Mouse (Mus musculus) E14TG2a.4 (cell line): ENCODE measurements around the gene Fthl17a.

Experiments
- H3K27me3 ChIP-seq: 2 replicates; pipeline ENCODE4 v1.6.1; 2014; ENCODE audit warnings: low read length, control low read depth; ENCODE audit not compliant: insufficient read depth
- H3K36me3 ChIP-seq: 2 replicates; pipeline ENCODE4 v1.6.1; 2014; ENCODE audit warnings: low read length, control low read depth; ENCODE audit not compliant: insufficient read depth
- H3K4me1 ChIP-seq: replicated peaks from 2 replicates; pipeline ENCODE4 v1.6.1; 2014; ENCODE audit warnings: low read depth, low read length, control low read depth
- H3K4me3 ChIP-seq: replicated peaks from 2 replicates; pipeline ENCODE4 v1.5.1; 2014; ENCODE audit warnings: mild to moderate bottlenecking, low read length
- H3K9me3 ChIP-seq: 2 replicates; pipeline ENCODE4 v1.6.1; 2014; ENCODE audit warnings: low read length, control low read depth
- CTCF ChIP-seq: conservative IDR thresholded peaks from 2 replicates; pipeline ENCODE4 v1.5.1; 2014; ENCODE audit warnings: low read length
- NANOG ChIP-seq: IDR thresholded peaks from 2 replicates; pipeline ENCODE4 v1.6.1; 2014; ENCODE audit warnings: borderline replicate concordance, low read length, mixed read lengths
- POU5F1 ChIP-seq: IDR thresholded peaks from 2 replicates; pipeline ENCODE4 v1.6.1; 2014; ENCODE audit warnings: low read length, borderline replicate concordance

Fthl17a gene

GRCm38 (mm10) chrX:85318576-85318975 lies 69.1 kb downstream of the Fthl17a start:
- no peaks in the 10 kb centered on the region for H3K9me3 ChIP-seq
- H3K27me3 ChIP-seq = no peaks in the 10 kb centered on the region
- H3K4me3 ChIP-seq = no peak overlapping the region
- TF ChIP-seq NANOG (no peak), POU5F1 (no peak), CTCF (no peak)
- H3K36me3 ChIP-seq = no peaks in the 10 kb centered on the region
- H3K4me1 ChIP-seq = no peaks in the 10 kb centered on the region

- TF ChIP-seq CTCF (peak; percentile 35; the same call in 1 of the 2 replicates), NANOG (no peak), POU5F1 (no peak)
- no peaks in the 10 kb centered on the region for H3K36me3 ChIP-seq
- H3K27me3 ChIP-seq = no peaks in the 10 kb centered on the region
- H3K4me1 ChIP-seq = no peaks in the 10 kb centered on the region
- H3K9me3 ChIP-seq = no peaks in the 10 kb centered on the region
- H3K4me3 ChIP-seq = no peak overlapping the region
These were observed 69.7 kb downstream of the Fthl17a start for GRCm38 (mm10) chrX:85319193-85319592.
